Mouse (Mus musculus) left cerebral cortex, postnatal 14 days (tissue): ENCODE measurements around the gene Ankrd10. TPM values are rescaled to one million over a fixed set of nuclear protein-coding genes. Genes with fewer than 3 reads are reported as not detected.
A peak's percentile ranks its signal among the peaks of the same experiment; 100 is the strongest.

ENCODE experiments used
- DNase-seq, 2 experiments: peaks; one replicate each; pipeline ENCODE4 v3.0.0; 2021 to 2022; ENCODE audit warnings: low spot score in 2 of 2, mixed read lengths in 1 of 2
- intact Hi-C: fragments of 180-260 bp; cut with DNase I; formaldehyde crosslinking; loops from one replicate; pipeline ENCODE4 v1.15.1; 2025
- total RNA-seq, 2 experiments: library from RNA; stranded (reverse); gene quantifications; 2 replicates each; pipeline ENCODE4 v1.2.3; 2021

Gene Ankrd10
- total RNA-seq, 2 experiments from 2014 or later: 50.7 to 61.4 TPM

DNA sequence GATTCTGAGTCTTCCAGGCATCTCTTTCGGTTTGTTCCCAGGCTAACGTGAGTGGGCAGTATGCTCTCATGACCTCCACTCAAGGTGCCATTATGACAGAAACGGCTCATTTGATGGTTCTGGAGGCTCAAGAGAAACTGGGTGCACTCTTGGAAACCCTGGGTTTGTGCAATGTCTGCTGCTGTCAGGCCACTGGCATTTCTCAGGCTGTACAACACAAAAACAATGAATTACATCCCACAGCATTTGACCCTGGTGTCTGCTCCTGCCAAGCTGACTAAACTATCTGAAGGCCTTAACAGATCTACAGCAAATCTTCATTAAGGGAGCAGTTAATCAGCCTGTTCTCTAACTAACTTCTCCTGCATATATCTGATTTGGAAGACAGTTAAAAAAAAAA, 16.5 kb downstream of the Ankrd10 start:
- intact Hi-C loops: loop anchor here (10.0 kb wide), 1 partner anchor 184 kb away; no protein-coding TSS in a partner anchor

GRCm38 (mm10) chr8:11618063-11618462, 17.5 kb downstream of the Ankrd10 start:
- DNase-seq: peak in 1 of 2 experiments; percentile 22
- intact Hi-C loops: loop anchor here (10.0 kb wide), 1 partner anchor 183 kb away; no protein-coding TSS in a partner anchor

More for the DNA sequence above, 16.5 kb downstream of the Ankrd10 start:
- DNase-seq: no peak

- peak; percentile 34 to 49 for DNase-seq
- intact Hi-C loops: loop anchor here (10.0 kb wide), 1 partner anchor 181 kb away; no protein-coding TSS in a partner anchor
Observed at GRCm38 (mm10) chr8:11616294-11616693, 19.3 kb downstream of the Ankrd10 start.

GRCm38 (mm10) chr8:11614126-11614835, 21.3 kb downstream of the Ankrd10 start:
- intact Hi-C loops: loop anchor here (10.0 kb wide), 1 partner anchor 179 kb away; no protein-coding TSS in a partner anchor
- DNase-seq: no peak

GRCm38 (mm10) chr8:11608848-11609247, 26.7 kb downstream of the Ankrd10 start:
- intact Hi-C loops: no loop called here
- no peak for DNase-seq

- DNase-seq: peak; percentile 46 to 61
- intact Hi-C loops: no loop called here
Observed at GRCm38 (mm10) chr8:11602006-11602680, 33.4 kb downstream of the Ankrd10 start.

GRCm38 (mm10) chr8:11600301-11600951, 35.1 kb downstream of the Ankrd10 start:
- intact Hi-C loops: no loop called here
- DNase-seq: no peak

DNA sequence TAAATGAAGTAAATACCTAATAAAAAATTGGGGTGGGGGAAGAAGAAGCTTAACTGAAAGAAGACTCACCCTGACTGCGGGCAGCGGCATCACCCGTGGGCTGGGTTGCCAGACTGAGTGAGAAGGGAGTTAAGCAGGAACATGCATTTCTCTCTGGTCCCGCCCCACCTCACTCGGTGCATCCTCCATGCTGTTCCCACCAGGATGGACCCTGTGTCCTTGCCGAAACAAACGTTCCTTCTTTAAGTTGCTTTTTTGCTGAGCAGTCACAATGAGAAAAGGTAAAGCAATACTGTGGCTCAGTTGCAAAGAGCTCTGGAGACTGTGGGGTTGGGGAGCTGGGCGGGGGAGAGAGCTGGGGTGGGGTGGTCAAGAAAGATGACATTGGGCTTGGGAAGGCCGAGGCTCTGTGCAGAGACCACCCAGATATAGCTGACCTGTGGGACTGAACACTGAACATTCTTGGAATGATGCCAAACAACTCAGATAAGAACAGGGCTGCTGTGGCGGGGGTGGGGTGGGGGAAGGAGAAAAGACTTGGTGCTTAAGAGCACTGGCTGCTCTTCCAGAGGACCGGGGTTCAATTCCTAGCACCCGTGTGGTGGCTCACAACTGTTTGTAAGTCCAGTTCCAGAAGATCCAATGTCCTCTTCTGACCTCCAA, 42.2 kb downstream of the Ankrd10 start:
- intact Hi-C loops: no loop called here
- DNase-seq: no peak

DNA sequence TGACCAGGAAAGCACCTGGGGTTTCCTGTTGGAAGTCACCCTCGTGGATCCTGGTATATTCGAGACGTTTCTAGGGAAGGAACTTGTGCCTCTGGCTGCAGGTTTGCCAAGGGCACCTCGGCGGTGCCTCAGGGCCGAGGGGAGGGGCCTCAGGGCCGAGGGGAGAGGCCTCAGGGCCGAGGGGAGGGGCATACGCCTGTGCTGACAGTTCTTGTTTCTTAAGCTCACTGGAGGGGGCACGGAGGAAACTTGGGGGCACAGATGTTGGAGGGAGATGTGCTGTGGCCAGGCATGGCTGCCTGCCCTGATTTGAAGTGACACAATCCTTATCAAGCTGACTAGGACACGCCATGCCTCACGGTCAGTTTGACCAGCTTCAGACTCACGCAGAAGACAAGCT, 43.3 kb downstream of the Ankrd10 start:
- intact Hi-C loops: no loop called here
- DNase-seq: no peak

DNA sequence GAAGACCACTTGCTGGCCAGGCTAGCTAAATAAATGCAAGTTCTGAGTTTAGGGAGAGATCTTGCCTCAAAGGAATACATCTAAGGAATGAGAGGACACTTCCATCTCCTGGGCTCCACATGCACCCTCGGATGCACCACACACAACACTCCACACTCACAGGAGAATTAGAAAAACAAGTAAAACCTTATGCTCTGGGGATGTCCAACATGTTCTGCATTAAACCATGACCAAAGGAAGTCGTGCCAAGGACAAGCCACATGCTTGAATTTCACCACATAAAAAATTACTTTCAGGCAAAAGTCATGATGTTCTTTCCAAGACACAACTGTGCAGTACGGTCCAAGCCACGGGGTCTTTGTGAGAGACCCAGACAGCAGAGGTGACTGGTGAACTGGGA, 43.7 kb downstream of the Ankrd10 start:
- intact Hi-C loops: no loop called here
- no peak for DNase-seq

DNA sequence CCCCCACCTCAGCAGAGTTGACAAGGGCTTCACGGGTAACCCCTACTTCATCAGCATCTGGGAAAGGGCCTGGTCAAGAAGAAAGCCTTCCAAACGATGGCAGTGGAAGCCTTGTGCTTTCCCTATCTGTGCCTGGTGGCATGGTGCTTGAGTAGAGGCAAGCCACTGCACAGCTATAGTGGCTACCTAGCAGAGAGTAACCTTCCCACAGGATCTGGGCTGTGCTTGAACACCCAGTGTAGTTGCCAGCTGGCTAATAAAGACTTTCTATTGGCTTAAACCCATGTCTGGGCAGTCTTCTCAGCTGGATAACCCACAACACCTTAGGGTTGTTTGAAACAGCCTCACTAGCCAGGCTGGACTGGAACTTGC, 49.2 kb downstream of the Ankrd10 start:
- intact Hi-C loops: no loop called here
- no peak for DNase-seq

DNA sequence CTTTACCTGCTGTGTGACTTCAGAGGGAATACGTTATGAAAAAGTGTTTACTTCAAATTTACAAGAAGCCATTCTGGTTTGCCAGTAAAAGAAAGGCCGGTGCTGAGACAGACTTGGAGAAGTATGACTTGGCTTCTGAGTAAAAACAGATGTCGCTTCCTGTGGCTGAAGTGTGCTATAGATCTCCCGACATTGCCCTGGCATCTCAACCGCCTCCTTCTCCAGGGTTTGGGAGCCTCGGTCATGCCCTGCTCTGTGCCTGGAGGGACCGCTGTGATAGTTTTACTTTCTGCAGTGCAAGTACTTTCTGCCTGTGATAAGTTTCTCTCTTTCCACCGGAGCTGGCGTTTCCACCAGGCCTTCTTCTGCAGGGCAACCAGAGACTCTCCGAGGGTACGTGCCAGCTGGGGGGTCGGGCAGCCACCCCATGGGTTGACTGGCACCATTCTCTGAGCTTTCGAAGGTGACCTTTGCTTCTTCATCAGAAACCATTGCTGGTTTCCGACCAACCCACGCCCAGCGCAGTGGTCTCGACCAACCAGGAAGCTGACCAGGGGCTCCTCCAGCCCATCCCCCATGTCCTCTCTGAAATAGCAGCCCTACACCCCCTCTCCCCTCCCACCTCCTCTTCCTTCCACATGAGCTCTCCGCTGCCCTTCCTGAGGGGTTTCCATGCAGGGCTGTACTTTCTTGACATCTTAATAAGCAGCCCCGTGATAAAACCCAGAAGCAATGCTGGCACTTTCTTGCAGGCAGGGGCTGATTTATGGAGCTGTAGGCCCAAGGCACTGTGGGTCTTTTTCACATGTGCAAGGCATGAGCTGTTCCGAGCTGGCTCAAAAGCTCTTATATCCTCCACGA, 49.8 kb downstream of the Ankrd10 start:
- intact Hi-C loops: no loop called here
- DNase-seq: no peak

DNA sequence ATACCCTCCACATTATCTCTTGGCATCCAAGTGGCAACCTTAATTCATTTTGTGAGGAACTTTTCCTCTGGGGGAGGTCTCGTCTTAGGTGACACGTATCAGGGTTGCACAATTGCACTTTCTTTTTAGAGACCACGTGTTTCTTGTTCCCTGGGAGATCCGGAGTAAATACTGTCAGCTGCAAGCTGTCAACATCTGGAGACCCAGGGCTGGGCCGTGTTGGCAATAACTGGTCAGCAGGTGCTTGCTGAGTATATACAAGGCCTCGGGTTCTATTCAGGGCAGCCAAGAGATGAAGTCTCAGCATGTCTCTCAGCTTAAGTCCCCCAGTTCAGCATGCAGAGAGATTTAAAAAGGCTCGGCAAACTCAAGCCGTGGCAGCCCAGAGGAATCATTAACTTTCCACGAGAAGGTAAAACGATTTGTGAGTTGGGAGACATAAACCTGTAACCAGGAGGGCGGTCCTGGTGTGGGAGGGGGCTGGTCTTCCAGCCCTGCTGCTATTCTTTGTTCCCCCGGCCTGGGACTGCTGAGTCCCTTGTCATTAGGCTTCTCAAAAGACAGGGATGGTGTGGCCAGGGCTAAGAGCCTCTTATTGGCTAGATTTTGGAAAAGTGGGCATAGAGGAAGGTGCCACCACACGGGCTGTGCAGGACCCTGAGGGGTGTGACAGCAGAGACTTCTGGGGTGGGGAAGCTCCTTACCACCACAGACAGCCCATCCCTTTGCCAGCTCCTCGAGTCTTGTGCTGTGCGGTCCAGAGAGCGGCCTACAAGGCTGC, 59.8 kb downstream of the Ankrd10 start:
- DNase-seq: no peak
- intact Hi-C loops: no loop called here

- no peak for DNase-seq
- intact Hi-C loops: no loop called here
Observed at GRCm38 (mm10) chr8:11574911-11575603, 60.5 kb downstream of the Ankrd10 start.

DNA sequence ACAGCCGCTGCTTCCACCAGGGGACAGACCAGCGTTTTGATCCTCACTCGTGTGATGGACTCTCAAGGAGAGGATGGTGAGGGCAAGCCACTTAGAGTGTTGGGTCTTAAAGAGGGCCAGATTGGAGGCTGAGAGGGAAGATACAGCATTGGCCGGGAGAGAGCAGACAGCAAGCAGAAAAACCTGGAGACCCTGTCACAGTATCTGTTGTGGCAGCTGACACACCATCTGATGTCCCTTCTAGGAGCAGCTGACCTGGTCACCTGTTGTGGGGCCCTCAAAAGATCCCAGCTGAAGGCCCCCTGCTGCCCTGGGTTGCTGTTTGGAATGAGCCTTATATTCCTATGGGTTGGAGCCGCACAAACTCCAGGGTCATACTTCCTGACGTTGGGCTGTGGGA, 63.1 kb downstream of the Ankrd10 start:
- intact Hi-C loops: no loop called here
- DNase-seq: no peak

- intact Hi-C loops: no loop called here
- no peak for DNase-seq
Observed at GRCm38 (mm10) chr8:11571950-11572349, 63.6 kb downstream of the Ankrd10 start.

DNA sequence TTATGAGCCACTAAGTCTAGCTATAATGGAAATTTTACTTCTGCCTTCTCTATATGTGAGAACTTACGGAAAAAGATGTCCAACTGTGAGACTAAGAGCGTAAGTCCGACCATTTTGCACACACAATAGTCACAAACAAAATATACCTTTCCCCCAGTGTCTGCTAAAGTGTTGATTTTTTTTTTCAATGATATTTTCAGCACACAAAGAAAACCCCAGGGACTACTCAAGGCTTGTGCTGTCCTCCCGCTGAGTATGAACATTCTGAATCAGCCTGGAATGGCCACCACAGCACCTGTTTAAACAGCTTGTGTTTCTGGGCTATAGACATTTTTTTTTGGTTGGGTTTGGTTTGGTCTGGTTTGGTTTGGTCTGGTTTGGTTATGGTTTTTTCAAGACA, 64.8 kb downstream of the Ankrd10 start:
- DNase-seq: no peak
- intact Hi-C loops: no loop called here
